Mouse (Mus musculus) ovary, adult 18-20 months (tissue): ENCODE results near the gene Cox4i2.

Experiments used
- DNase-seq: peaks from one replicate; pipeline ENCODE4 v3.0.0; 2022; ENCODE audit warnings: low spot score, mixed read lengths

The Cox4i2 gene

GRCm38 (mm10) chr2:152734984-152735383 is 19.0 kb upstream of the Cox4i2 start:
- DNase-seq, result peak; percentile 94

DNA sequence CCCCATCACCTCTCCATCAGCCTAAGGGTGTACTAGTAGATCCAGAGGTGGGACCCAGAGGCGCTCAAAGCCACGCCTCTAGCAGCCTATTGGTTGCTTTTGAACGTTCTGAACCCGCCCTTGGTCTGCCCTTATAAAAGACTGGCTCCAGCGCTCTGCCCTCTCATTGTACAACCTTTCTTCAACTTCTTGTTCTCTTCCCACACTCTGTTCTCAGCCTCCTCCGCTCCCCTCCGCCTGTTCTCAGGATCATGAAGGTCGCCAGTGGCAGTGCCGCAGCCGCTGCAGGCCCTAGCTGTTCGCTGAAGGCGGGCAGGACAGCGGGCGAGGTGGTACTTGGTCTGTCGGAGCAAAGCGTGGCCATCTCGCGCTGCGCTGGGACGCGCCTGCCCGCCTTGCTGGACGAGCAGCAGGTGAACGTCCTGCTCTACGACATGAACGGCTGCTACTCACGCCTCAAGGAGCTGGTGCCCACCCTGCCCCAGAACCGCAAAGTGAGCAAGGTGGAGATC is 17.8 kb upstream of the Cox4i2 start, which contains the start of gene Id1:
Gene Id1 (plus strand): TSS at position 162 of the 512 bp plus-strand sequence.
- DNase-seq, result peak; percentile 83

- DNase-seq, result no peak
These were observed 17.2 kb upstream of the Cox4i2 start for GRCm38 (mm10) chr2:152736748-152737147.

- no peak for DNase-seq
These were observed 16.4 kb upstream of the Cox4i2 start for GRCm38 (mm10) chr2:152737306-152738221.

- no peak for DNase-seq
These were observed 15.6 kb upstream of the Cox4i2 start for GRCm38 (mm10) chr2:152738341-152738740.

DNA sequence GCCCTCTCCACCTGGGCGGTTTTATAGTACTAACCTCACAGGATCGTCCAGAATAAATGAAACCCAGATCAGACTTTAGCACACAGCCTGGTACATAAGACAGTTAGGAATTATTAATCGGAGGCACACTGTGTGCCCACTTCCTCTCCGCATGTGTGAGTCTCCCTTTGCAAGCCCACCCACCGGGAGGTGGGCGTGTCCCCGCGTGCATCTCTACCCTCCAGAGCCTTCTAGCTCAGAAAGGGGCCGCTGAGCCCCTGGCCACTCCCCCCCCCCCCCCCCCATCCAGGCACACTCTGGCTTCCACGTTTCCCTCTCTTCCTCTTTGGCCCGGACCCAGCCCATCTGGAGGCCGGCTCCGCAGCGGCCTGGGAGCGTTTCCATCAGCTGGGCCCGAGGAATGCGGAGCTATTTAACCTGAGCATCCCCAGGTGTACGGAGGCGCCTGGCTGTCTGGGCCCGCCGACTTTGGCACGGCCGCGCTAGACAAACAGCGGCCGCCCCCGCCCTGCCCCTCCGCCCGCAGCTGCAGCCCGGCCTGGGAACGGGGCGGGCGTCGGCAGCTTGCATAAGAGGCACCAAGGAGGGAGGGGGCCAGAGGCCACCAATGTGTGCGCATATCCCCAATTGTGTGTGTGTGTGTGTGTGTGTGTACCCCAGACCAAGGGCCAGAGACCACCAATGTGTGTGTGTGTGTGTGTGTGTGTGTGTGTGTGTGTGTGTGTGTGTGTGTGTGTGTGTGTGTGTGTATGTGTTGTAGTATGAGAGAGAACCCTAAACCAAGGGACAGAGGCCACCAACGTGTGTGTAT is 14.7 kb upstream of the Cox4i2 start:
- peak; percentile 74 for DNase-seq

- no peak for DNase-seq
These were observed 14.1 kb upstream of the Cox4i2 start for GRCm38 (mm10) chr2:152739842-152740260.

DNA sequence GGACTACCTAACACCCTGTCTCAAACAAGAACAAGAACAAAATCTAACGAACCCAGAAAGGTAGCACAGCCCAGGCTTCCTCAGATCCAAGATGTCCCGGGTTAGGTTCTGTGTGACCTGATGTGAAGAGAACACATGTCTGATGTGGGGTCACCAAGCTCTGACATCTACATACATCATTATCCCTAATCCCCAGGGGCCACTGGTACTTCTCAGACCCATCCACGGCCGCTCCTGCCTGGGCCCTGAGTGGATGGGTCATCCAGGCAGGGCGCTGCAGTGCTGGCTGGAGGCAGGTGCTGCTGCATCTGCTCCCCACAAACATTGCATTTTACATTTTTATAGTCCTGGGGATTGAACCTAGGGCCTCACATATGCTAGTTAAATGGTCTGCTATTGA is 13.5 kb upstream of the Cox4i2 start:
- DNase-seq, result no peak

DNA sequence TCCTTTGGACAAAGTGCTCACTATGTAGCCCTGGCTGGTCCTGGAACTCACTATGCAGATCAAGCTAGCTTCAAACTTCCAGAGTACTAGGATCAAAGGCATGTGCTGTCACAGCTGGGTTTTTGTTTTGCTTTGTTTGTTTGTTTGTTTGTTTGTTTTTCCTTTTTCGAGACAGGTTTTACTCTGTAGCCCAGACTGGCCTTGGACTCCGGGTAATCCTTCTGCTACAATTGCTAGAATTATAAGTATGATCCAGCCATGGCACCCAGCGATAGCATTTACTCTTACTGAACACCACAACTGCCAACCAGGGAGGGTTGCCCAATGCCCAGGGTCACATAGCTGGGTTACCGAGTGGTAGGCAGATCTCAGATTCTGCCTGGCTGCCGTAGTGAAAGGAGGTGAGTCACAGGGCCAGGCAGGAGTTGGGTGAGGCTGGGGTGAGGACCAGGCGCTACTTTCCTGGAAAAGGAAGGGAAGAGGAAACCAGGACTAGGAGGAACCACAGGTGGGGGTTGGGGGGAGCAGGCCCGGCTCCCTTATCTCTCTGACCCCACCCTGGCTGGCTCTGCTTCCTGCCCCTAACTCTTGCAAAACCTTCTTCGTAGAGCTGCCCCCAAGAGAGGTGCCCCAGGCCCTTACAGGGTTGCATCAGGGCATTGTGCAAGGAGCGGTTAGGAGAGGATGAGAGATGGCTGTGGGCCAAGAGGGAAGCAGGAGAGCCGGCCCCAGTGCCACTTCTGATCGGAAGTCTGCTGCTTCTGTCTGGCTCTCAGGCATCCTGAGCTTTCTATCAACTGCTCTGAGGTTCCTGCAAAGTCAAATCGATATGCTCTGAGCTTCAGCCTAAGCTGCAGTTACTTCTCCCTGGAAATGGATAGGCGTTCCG is 12.6 kb upstream of the Cox4i2 start:
- peak; percentile 45 for DNase-seq

DNA sequence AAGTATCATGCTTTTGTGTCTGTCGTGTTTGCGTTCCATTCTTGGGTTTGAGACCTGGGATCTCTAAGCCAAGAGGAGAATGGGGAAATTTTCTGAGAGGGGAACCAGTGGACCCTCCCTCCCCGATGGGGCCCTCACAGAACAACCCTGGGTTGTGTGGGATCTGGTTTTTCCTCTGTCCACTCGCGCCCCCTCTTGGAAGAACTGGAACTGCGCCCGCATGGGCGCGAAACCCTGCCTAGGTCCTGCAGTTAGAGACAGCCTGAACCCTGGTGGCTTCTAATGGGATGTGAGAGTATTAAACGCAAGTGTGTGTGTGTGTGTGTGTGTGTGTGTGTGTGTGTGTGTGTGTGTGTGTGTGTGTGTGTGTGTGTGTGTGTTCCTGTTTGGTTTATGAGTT is 11.5 kb upstream of the Cox4i2 start:
- no peak for DNase-seq

- DNase-seq, result no peak
These were observed 2.8 kb downstream of the Cox4i2 start for GRCm38 (mm10) chr2:152756474-152757393.

DNA sequence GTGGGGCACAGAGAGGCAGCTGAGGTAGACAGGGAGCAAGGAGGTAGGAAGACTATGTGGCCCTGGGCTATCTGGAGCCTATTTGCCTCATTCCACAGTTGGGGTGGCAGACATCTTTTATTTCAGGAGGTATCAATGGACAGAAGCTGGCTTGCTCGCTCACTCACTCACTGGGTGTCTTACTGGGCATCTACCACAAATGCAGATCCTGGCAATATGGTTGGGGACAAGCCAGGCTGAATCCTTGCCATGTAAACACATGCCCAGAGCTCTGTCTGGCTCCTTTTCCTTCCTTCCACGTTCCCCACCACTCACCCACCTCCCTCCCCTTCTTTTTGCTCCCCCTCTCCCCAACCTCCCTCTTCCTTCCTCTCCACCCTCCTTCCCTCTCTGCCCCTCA is 3.5 kb downstream of the Cox4i2 start:
- no peak for DNase-seq

DNA sequence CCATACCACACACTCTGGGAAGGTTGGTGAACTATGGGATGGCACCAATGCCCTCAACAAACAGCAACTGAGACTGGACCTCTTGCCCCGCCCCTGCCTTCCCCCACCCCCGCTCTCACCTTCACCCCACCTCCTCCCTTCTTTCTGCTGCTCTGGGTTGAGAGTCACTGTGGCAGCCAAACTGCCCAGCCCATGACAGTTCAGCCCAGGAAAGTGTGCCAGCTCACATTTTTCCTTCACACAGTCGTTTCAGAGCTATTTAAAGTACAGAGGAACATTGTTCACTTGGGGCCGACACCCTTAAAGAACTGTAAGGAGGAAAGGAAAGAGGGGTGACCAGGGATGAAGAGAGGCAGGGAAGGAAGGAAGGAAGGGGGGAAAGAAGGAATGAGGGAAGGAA is 4.4 kb downstream of the Cox4i2 start:
- no peak for DNase-seq

DNA sequence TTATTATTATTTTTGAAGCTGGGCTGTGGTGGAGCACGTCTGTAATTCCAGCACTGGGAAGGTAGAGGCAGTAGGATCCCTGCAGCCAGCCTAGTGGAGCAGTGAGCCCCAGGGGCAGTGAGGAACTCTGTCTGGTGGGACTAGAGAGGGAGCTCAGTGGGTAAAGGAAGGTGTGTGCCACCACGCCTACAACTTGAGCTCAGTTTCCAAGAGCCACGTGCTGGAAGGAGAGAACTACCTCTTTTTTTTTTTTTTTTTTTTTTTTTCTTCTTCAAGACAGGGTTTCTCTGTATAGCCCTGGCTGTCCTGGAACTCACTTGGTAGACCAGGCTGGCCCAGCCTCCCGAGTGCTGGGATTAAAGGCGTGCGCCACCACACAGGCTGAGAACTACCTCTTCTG is 9.3 kb downstream of the Cox4i2 start:
- no peak for DNase-seq

DNA sequence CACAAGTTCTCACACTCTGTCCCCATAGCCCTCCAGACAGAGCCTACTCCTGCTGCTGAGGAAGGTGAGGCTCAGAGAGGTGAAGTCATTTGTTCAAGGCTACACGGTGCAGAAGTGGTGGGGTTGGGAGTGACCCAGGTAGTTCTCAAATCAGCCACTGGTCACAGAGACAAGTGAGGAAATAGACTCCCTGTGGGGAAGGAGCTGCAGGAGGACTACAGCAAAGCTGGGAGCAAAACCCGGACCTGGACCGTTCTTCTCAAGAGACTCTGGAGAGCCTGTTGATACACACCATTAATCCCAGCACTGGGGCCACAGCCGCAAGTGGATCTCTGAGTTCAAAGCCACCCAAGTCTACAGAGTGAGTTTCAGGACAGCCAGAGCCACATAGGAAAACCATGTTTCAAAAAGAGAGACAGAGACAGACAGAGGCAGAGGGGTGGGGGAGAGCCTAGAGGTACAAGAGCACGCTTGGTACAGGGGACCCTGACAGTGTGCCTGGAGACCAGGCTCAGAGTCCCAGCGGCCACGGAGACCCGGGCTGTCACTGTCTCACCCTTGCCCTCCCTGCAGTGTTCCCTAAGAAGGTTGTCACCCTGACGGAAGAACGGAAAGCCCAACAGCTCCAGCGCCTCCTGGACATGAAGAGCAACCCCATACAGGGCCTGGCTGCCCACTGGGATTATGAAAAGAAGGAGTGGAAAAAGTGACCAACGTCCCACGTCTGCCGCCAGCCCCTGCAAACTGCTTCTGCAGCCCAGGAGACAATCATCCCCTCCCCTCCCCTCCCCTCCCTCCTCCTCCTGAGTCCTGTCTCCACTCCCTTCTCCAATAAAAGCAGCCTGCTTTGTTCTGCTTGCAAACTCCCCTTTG is 10.4 kb downstream of the Cox4i2 start:
- no peak for DNase-seq

GRCm38 (mm10) chr2:152765045-152765674 is 11.2 kb downstream of the Cox4i2 start:
- DNase-seq, result no peak

DNA sequence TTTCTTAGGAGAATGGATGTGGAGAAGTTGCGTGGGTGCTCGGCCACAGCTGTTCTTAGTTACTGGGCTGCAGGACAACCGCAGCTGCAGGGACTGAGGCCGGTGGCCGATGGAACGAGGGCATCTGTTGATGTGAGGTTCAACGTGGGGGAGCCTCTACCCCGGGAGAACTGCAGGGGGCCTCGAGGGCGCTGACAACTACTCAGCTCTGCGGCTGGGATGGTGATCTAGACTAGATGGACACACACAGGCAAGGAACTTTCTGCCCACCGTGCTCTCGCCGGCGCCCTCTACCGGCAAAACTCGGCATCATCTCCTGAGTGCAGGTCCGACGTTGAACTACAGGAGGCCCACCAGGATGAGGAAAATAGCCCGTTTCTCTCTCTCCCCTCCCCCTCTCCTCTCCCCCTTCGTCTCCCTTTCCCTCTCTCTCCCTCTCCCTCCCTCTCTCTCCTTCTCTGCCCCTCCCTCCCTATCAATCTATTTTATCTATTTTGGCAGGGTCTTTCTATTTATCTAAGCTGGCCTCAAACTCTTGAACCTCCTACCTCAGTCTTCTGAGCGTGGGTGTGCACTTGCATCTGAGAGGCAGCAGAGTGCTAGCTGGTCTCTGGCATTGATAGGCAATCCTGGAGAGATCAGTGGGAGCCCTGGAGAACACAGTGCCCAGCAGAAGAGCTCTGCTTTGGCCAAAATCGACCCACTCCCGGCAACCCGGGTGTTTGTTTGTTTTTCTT is 12.6 kb downstream of the Cox4i2 start:
- peak; percentile 79 for DNase-seq

GRCm38 (mm10) chr2:152767618-152768271 is 13.8 kb downstream of the Cox4i2 start:
- no peak for DNase-seq
